Mouse (Mus musculus): ENCODE measurements at regions not wholly inside any gene's neighbourhood (a gene's known extent, or its start where the extent isn't known, plus 50 kb on each side); places are given as distances from the start of the nearest gene placed in this dataset.
A peak's percentile ranks its signal among the peaks of the same experiment; 100 is the strongest.

- Histone ChIP-seq H3K36me3 (ENCODE audit: insufficient read depth) (no peaks in the 10 kb centered on the region), H3K9me3 (ENCODE audit: low read depth, low read length) (no peaks in the 10 kb centered on the region), H3K27ac (ENCODE audit: low read depth) (peak overlapping the region; percentile 60; the same call in 1 of the 2 replicates), H3K27me3 (ENCODE audit: insufficient read depth, low read length) (no peaks in the 10 kb centered on the region), H3K4me3 (ENCODE audit: low read depth, low read length) (no peak overlapping the region), H3K4me2 (no peak overlapping the region), H3K9ac (no peak overlapping the region), H3K4me1 (ENCODE audit: insufficient read depth) (peaks cover 8% of the 10 kb centered on the region)
- ATAC-seq (ENCODE audit: insufficient read depth) (peak; percentile 92), DNase-seq (peak; percentile 92)
- 35% methylated on average over 3 of the region's 3 CpGs for WGBS
- TF ChIP-seq CTCF (IDR thresholded peaks at IDR 0.05; ENCODE audit: low read depth) = no peak
These were observed 66.2 kb downstream of the Car2 start for GRCm38 (mm10) chr3:14952169-14952729.

- no peak for TF ChIP-seq CTCF (IDR thresholded peaks at IDR 0.05; ENCODE audit: low read depth)
- ATAC-seq (ENCODE audit: insufficient read depth) = no peak
These were observed 66.9 kb downstream of the Car2 start for GRCm38 (mm10) chr3:14952951-14953350.

GRCm38 (mm10) chr3:14957481-14957880 is 71.4 kb downstream of the Car2 start:
- ATAC-seq (ENCODE audit: insufficient read depth) (peak; percentile 55; the same call in 1 of the 2 replicates), DNase-seq (peak; percentile 76)
- WGBS = 46% methylated on average over 1 of the region's 1 CpGs
- Histone ChIP-seq H3K4me2 (no peak overlapping the region), H3K27me3 (ENCODE audit: insufficient read depth, low read length) (no peaks in the 10 kb centered on the region), H3K9ac (no peak overlapping the region), H3K4me3 (ENCODE audit: low read depth, low read length) (no peak overlapping the region), H3K36me3 (ENCODE audit: insufficient read depth) (no peaks in the 10 kb centered on the region), H3K4me1 (ENCODE audit: insufficient read depth) (peaks cover 17% of the 10 kb centered on the region), H3K27ac (ENCODE audit: low read depth) (peak overlapping the region; percentile 59; the same call in 1 of the 2 replicates), H3K9me3 (ENCODE audit: low read depth, low read length) (no peaks in the 10 kb centered on the region)
- TF ChIP-seq CTCF (IDR thresholded peaks at IDR 0.05; ENCODE audit: low read depth) = no peak

More at GRCm38 (mm10) chr3:14952951-14953350, 66.9 kb downstream of the Car2 start:
- no peak for DNase-seq
- no peaks in the 10 kb centered on the region for H3K27me3 ChIP-seq (ENCODE audit: insufficient read depth, low read length)
- no peaks in the 10 kb centered on the region for H3K9me3 ChIP-seq (ENCODE audit: low read depth, low read length)
- no peak overlapping the region for H3K4me2 ChIP-seq
- WGBS = 31% methylated on average over 3 of the region's 3 CpGs
- no peaks in the 10 kb centered on the region for H3K36me3 ChIP-seq (ENCODE audit: insufficient read depth)
- H3K27ac ChIP-seq (ENCODE audit: low read depth) = peak overlapping the region; percentile 33; the same call in 1 of the 2 replicates
- H3K9ac ChIP-seq = no peak overlapping the region
- peaks cover 13% of the 10 kb centered on the region for H3K4me1 ChIP-seq (ENCODE audit: insufficient read depth)
- no peak overlapping the region for H3K4me3 ChIP-seq (ENCODE audit: low read depth, low read length)

- H3K4me3 ChIP-seq (ENCODE audit: low read depth, low read length) = no peak overlapping the region
- H3K36me3 ChIP-seq (ENCODE audit: insufficient read depth) = no peaks in the 10 kb centered on the region
- no peak overlapping the region for H3K9ac ChIP-seq
- TF ChIP-seq CTCF (IDR thresholded peaks at IDR 0.05; ENCODE audit: low read depth) = no peak
- no peak overlapping the region for H3K4me2 ChIP-seq
- no peaks in the 10 kb centered on the region for H3K27me3 ChIP-seq (ENCODE audit: insufficient read depth, low read length)
- H3K27ac ChIP-seq (ENCODE audit: low read depth) = peak overlapping the region; percentile 40; the same call in 1 of the 2 replicates
- WGBS = 70% methylated on average over 1 of the region's 1 CpGs
- no peak for ATAC-seq (ENCODE audit: insufficient read depth)
- H3K9me3 ChIP-seq (ENCODE audit: low read depth, low read length) = no peaks in the 10 kb centered on the region
- DNase-seq = no peak
- H3K4me1 ChIP-seq (ENCODE audit: insufficient read depth) = peaks cover 17% of the 10 kb centered on the region
These were observed 72.2 kb downstream of the Car2 start for GRCm38 (mm10) chr3:14958277-14958676.

- H3K9me3 ChIP-seq (ENCODE audit: low read depth, low read length) = no peaks in the 10 kb centered on the region
- no peaks in the 10 kb centered on the region for H3K27me3 ChIP-seq (ENCODE audit: insufficient read depth, low read length)
- DNase-seq (peak; percentile 62), ATAC-seq (ENCODE audit: insufficient read depth) (peak; percentile 79)
- TF ChIP-seq CTCF (IDR thresholded peaks at IDR 0.05; ENCODE audit: low read depth) = no peak
- H3K36me3 ChIP-seq (ENCODE audit: insufficient read depth) = no peaks in the 10 kb centered on the region
- 5% methylated on average over 1 of the region's 1 CpGs for WGBS
- H3K9ac ChIP-seq = no peak overlapping the region
- H3K4me2 ChIP-seq = no peak overlapping the region
- H3K4me1 ChIP-seq (ENCODE audit: insufficient read depth) = peaks cover 18% of the 10 kb centered on the region
- no peak overlapping the region for H3K4me3 ChIP-seq (ENCODE audit: low read depth, low read length)
- peak overlapping the region; percentile 40; the same call in 1 of the 2 replicates for H3K27ac ChIP-seq (ENCODE audit: low read depth)
These were observed 73.5 kb downstream of the Car2 start for GRCm38 (mm10) chr3:14959586-14959985.

- Histone ChIP-seq H3K4me1 (ENCODE audit: insufficient read depth) (peaks cover 3% of the 10 kb centered on the region; the same call in 1 of the 2 replicates), H3K4me2 (no peak overlapping the region), H3K9ac (no peak overlapping the region), H3K4me3 (ENCODE audit: low read depth, low read length) (no peak overlapping the region), H3K9me3 (ENCODE audit: low read depth, low read length) (no peaks in the 10 kb centered on the region), H3K36me3 (ENCODE audit: insufficient read depth) (no peaks in the 10 kb centered on the region), H3K27me3 (ENCODE audit: insufficient read depth, low read length) (no peaks in the 10 kb centered on the region), H3K27ac (ENCODE audit: low read depth) (0 out of 2 replicates have a peak overlapping the region, but pooled peaks have one; percentile 50)
- ATAC-seq (ENCODE audit: insufficient read depth) (no peak), DNase-seq (peak; percentile 64)
- 39% methylated on average over 5 of the region's 5 CpGs for WGBS
- no peak for TF ChIP-seq CTCF (IDR thresholded peaks at IDR 0.05; ENCODE audit: low read depth)
These were observed 78.7 kb downstream of the Car2 start for GRCm38 (mm10) chr3:14964795-14965194.

GRCm38 (mm10) chr3:14965438-14966044 is 79.5 kb downstream of the Car2 start:
- no peak overlapping the region for H3K4me2 ChIP-seq
- no peak for TF ChIP-seq CTCF (IDR thresholded peaks at IDR 0.05; ENCODE audit: low read depth)
- H3K36me3 ChIP-seq (ENCODE audit: insufficient read depth) = no peaks in the 10 kb centered on the region
- no peaks in the 10 kb centered on the region for H3K9me3 ChIP-seq (ENCODE audit: low read depth, low read length)
- 75% methylated on average over 5 of the region's 5 CpGs for WGBS
- no peaks in the 10 kb centered on the region for H3K27me3 ChIP-seq (ENCODE audit: insufficient read depth, low read length)
- no peak overlapping the region for H3K4me3 ChIP-seq (ENCODE audit: low read depth, low read length)
- DNase-seq (no peak), ATAC-seq (ENCODE audit: insufficient read depth) (no peak)
- H3K27ac ChIP-seq (ENCODE audit: low read depth) = 0 out of 2 replicates have a peak overlapping the region, but pooled peaks have one; percentile 10
- H3K9ac ChIP-seq = no peak overlapping the region
- H3K4me1 ChIP-seq (ENCODE audit: insufficient read depth) = peaks cover 3% of the 10 kb centered on the region; the same call in 1 of the 2 replicates

Measured in lung, embryonic 14.5 days (tissue).